Mouse (Mus musculus): ENCODE data around the gene Tmem144. TPM values are rescaled to one million over a fixed set of nuclear protein-coding genes. Genes with fewer than 3 reads are reported as not detected.

The Tmem144 gene
- polyA plus RNA-seq, 1 experiment from 2014 or later: 3.8 TPM

DNA sequence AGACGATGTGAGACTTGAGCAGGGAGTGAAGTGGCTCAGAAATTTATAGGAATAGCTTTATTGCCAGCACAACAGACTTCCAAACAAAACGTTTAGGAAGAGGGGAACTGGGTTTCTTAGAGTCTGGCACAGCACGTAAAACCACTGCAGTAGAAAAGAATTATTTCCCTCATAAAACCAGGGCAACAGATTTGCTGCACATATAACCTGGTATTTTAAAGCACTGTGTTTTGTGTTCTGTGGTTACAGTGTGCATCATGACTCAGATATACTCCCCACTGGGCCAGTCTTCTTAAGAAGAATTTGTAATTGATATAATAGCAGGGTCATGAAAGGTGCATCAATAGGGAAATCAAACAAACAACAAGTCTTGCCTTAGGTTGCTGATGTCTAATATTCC is 62.2 kb downstream of the Tmem144 start:
- WGBS: 17% methylated on average over 3 of the region's 3 CpGs
- ATAC-seq (ENCODE audit: insufficient number of reproducible peaks, low FRiP score, low TSS enrichment, low read depth): no peak
- Histone ChIP-seq H3K27ac (no peak overlapping the region), H3K27me3 (no peaks in the 10 kb centered on the region), H3K4me2 (no peak overlapping the region), H3K4me3 (no peak overlapping the region), H3K4me1 (no peaks in the 10 kb centered on the region), H3K9ac (no peak overlapping the region), H3K36me3 (no peaks in the 10 kb centered on the region), H3K9me3 (no peaks in the 10 kb centered on the region)

DNA sequence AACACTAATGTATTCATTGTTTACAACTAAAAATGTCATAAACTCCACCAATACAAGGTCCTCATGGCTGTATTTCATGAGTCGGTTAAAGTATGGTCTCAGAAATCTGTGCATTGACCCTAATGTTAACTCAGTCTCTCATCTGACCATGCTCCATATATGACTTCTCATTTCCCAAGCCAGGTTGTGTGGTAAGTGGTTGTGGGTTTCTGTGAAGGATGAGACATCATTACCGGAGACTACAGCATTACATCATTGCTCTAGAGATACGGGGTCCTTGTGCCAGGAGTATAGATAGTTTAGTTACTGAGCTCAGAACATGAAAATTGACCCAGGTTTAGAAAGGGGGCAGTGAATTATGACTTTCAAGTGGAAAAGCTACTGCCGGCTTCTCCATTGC is 63.0 kb downstream of the Tmem144 start:
- no peak for ATAC-seq (ENCODE audit: insufficient number of reproducible peaks, low FRiP score, low TSS enrichment, low read depth)
- Histone ChIP-seq H3K9ac (no peak overlapping the region), H3K4me3 (no peak overlapping the region), H3K27ac (no peak overlapping the region), H3K27me3 (no peaks in the 10 kb centered on the region), H3K36me3 (no peaks in the 10 kb centered on the region), H3K9me3 (no peaks in the 10 kb centered on the region), H3K4me2 (no peak overlapping the region), H3K4me1 (no peaks in the 10 kb centered on the region)
- 63% methylated on average over 4 of the region's 4 CpGs for WGBS

DNA sequence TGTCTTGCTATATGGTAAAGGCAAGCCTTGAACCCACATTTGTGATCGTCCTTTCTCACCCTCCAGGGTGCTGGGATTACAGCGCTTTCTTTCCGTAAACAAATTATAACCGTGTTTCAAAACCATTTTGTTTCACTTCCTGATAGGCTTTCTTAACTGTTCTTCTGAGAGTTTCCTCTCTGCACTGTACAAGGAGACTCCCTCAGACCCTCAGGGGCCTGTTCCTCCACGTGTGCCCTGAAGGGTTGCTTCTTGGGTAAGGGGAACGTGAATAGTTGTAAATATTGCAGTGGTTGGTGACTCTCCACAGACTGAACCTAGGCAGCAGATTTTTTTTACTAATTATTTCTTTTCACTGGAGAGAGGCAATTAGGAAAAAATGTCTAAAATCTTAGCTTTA is 63.6 kb downstream of the Tmem144 start:
- Histone ChIP-seq H3K9me3 (no peaks in the 10 kb centered on the region), H3K9ac (no peak overlapping the region), H3K27ac (no peak overlapping the region), H3K4me3 (no peak overlapping the region), H3K36me3 (no peaks in the 10 kb centered on the region), H3K4me2 (no peak overlapping the region), H3K4me1 (no peaks in the 10 kb centered on the region), H3K27me3 (no peaks in the 10 kb centered on the region)
- ATAC-seq (ENCODE audit: insufficient number of reproducible peaks, low FRiP score, low TSS enrichment, low read depth): no peak
- WGBS: 53% methylated on average over 6 of the region's 6 CpGs

DNA sequence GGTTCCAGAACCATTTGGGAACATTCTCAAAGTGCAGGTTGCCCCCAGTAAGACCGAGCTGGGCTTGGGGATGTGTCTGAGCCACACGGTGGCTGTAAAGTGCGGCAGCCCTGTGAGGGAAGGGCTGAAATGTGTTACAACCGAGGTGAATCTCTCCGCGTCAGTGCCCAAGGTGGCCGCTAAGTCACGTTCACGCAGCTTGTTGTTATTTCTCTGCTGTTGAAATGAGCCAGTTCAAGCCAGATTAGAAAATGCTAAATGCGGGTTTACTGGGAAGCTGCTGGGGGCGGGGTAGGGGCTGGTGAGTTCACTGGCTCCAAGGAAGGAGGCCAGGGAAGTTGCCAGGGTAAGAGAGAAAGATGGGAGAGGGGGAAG is 68.2 kb downstream of the Tmem144 start:
- Histone ChIP-seq H3K4me2 (peak overlapping the region; percentile 27), H3K27me3 (no peaks in the 10 kb centered on the region), H3K9me3 (no peaks in the 10 kb centered on the region), H3K4me1 (no peaks in the 10 kb centered on the region), H3K4me3 (peak overlapping the region; percentile 9; the same call in 1 of the 2 replicates), H3K27ac (no peak overlapping the region), H3K9ac (no peak overlapping the region), H3K36me3 (no peaks in the 10 kb centered on the region)
- 7% methylated on average over 11 of the region's 11 CpGs for WGBS
- ATAC-seq (ENCODE audit: insufficient number of reproducible peaks, low FRiP score, low TSS enrichment, low read depth): no peak

DNA sequence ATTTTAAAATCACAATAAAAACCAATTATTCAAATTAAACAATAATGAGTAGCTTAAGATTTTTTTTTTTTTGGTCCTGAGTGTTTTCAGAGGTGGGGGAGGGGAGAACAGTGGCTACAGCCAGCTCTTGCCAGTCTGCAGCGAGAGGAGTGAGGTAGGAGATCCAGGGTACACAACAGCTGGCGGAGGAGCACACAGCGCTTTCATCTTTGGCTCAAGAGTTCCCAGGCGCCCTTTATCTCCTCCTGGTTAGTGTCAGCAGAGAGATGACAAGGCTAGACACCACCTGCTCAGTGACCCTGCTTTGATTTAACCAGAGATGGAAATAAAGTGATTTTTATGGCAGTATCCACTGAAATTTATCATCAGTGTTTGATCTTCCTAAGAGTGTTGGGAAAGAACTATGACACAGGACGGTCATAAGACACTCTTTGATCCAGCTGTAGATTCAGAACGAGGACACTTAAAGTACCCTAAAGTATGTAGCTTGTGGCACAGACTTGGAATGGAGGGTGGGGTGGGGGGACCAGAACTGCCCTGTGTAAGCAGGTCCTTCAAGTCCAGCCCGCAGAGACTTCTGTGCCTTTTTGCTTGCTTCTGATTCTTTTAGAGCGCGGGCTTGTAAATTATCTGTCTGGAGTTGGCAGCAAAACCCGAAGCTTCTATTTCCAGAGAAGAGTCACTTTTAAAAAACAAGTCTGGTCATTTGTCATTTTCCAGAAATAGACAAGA is 68.8 kb downstream of the Tmem144 start:
- no peak overlapping the region for H3K27ac ChIP-seq
- H3K9ac ChIP-seq: no peak overlapping the region
- H3K4me1 ChIP-seq: no peaks in the 10 kb centered on the region
- no peaks in the 10 kb centered on the region for H3K36me3 ChIP-seq
- peak overlapping the region; percentile 27 for H3K4me2 ChIP-seq
- no peaks in the 10 kb centered on the region for H3K27me3 ChIP-seq
- H3K9me3 ChIP-seq: no peaks in the 10 kb centered on the region
- 24% methylated on average over 10 of the region's 10 CpGs for WGBS
- ATAC-seq (ENCODE audit: insufficient number of reproducible peaks, low FRiP score, low TSS enrichment, low read depth): no peak
- peak overlapping the region; percentile 9; the same call in 1 of the 2 replicates for H3K4me3 ChIP-seq

DNA sequence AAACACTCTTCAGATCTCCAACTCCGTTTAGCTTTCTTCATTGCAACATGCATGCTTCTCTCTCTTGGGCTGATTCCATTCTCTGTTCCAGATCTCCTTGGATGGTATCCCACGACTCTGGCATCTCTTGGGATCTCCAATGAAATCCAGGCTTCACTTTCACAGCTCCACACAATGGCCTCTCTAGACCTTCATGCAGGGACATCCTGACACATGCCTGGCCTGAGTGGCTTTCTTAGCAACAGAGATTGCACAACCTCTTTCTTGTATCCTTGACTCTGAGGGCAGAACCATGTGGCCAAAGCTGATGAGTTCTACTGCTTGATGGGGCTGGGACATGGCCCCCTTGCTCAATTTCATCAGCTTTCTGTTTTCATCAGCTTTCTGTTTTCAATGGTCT is 79.9 kb downstream of the Tmem144 start:
- no peaks in the 10 kb centered on the region for H3K9me3 ChIP-seq
- H3K36me3 ChIP-seq: no peaks in the 10 kb centered on the region
- H3K4me3 ChIP-seq: no peak overlapping the region
- no peaks in the 10 kb centered on the region for H3K4me1 ChIP-seq
- H3K4me2 ChIP-seq: no peak overlapping the region
- ATAC-seq (ENCODE audit: insufficient number of reproducible peaks, low FRiP score, low TSS enrichment, low read depth): no peak
- no peak overlapping the region for H3K27ac ChIP-seq
- no peaks in the 10 kb centered on the region for H3K27me3 ChIP-seq
- WGBS: 63% methylated on average over 2 of the region's 2 CpGs
- no peak overlapping the region for H3K9ac ChIP-seq

Other genes starting within 250 kb of the Tmem144 start
- 29.9 and 30.2 TPM in 2 replicates for gene 4930579G24Rik, start 223.7 kb downstream of the Tmem144 start, polyA plus RNA-seq (2015; fragmentation: Nextera tagmentation; extraction: Ambion mirVana)
- 58.3 and 63.7 TPM in 2 replicates for gene Etfdh, start 223.3 kb downstream of the Tmem144 start, polyA plus RNA-seq (2015; fragmentation: Nextera tagmentation; extraction: Ambion mirVana)
- 0.14 and 0.26 TPM in 2 replicates for gene Rxfp1, start 114.9 kb downstream of the Tmem144 start, polyA plus RNA-seq (2015; fragmentation: Nextera tagmentation; extraction: Ambion mirVana)
- 20.1 and 20.8 TPM in 2 replicates for gene Fam198b, start 31.8 kb upstream of the Tmem144 start, polyA plus RNA-seq (2015; fragmentation: Nextera tagmentation; extraction: Ambion mirVana)